Mouse (Mus musculus): ENCODE data around the gene Lcn8. TPM values are rescaled to one million over a fixed set of nuclear protein-coding genes. Genes with fewer than 3 reads are reported as not detected.

Lcn8 gene
- total RNA-seq (2023), result not detected

DNA sequence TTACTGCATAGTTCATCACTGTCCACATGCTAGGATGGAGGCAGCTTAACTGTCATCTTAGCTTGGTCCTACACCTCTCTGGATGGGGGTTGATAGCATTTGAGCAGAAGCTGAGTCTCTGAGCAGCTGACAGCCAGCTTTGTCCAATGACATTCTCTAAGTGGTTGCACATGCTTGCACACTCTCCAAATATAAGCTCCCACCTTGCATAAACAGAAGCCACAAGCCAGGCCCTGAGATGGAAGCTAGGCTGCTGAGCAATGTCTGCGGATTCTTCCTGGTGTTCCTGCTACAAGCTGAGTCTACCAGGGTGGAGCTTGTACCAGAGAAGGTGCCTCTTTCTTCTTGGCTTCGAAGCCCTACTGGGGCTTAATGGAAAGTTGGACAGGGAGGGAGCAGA lies at the start of gene Lcn8:
TSS of gene Lcn8 (plus strand) at position 219 of the 400 bp plus-strand sequence.

DNA sequence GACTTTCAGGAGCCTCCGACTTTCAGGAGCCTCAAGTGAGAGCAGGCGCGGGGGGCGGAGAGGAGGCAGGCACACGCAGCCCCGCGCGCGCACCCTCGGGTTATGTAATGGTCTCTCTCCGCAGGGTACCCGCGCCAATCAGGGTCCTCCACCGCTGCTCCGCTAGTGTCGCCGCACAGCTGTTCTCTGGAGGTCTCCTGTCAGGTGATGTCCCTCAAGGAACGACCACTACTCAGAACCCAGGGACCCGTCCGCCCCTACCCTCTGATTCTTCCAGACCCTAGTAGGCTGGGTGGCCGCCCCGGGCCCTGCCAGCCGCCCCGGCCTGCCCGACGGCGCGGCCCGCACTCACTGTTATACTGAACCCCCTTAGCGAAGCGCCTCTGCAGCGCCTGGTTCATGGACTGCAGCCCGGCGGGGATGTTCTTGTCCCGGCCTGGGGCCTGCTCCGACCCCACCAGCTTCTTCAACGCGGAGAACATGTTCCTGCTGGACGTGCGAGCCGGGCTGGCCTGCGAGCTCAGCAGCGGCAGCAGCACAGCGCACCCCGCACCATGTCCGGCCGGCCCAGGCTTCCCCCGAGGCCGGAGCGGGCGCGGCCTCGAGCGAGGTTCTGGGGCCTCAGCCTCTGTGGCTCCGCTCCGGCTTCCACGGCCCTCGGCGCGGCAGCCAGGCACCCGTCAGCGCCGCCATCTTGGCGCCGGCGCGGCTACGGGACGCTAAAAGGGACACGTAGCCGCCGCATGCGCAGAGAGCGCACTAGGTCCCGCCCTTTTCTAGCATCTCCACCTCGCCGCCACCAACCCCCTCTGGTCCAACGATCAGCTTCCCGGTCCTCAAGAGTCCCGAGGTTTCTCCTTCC lies 44.9 kb upstream of the Lcn8 start, which contains the start of gene Rabl6:
TSS of gene Rabl6 (minus strand) at position 761 of the 862 bp plus-strand sequence.

DNA sequence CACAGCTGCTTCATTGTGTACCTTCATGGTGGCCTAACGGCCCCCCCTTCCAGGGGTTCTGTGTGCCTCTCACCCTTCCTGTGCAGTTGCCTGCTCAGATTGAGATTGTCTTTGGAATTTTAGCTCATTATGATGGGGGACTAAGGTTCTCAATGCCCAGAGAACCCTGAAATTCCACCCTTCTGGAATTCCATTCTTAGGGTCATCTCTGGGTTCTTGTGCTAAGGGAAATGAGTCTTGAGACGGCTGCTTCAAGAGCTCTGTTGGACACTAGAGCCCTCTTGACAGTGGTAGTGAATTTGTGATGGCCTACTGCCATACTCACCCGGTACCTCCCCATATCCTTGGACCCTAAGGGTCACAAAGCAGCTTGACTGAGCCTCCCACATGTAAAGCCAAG lies 35.3 kb upstream of the Lcn8 start, which contains the start of gene Ccdc183:
TSS of gene Ccdc183 (minus strand) at position 101 of the 400 bp plus-strand sequence.

DNA sequence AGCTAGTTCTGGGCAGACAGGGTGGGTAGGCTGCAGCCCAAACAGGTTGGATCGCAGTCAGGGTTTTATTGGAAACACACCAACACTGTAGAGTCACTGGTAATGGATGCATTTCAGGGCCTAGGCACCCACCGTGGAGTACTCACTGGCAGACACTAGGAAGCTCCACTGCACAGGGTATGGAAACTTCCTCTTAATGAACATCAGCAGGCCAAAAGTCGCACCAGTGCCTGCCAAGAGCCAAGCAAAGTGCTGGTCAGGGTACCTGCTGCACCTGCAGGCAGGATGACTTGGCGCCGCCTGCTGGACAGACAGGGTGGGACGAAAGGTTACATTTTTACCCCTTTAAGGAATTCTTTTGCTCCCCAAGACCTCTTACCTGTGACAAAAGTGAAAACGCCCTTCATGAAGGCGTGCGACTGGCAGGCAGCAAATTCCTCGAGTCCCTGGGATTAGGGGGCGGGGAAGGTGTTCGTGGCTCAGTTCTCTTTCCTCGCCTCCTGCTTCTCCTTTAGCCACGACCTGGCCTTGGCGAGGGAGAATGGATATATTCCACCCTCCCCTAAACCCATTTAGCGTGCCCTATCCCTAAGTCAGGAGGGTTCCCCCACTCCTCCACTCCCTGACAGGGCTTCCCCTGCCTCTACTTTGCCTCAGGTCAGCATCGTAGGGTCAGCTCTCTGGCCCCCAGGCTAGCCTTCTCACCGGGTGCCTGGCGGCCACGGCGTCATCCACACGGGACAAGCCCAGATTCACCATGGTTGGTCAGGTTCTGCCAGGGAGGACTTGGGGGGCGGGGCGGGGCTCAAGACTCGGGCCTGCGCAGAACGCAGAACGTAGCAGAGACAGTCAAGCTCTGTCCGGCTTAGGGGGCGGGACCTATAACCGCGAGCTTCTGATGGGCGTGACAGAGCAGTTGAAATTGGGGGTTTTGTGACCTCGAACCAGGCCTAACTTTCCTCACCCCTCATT lies 31.4 kb upstream of the Lcn8 start, which contains the start of gene Tmem141:
TSS of gene Tmem141 (minus strand) at position 777 of the 972 bp plus-strand sequence.

DNA sequence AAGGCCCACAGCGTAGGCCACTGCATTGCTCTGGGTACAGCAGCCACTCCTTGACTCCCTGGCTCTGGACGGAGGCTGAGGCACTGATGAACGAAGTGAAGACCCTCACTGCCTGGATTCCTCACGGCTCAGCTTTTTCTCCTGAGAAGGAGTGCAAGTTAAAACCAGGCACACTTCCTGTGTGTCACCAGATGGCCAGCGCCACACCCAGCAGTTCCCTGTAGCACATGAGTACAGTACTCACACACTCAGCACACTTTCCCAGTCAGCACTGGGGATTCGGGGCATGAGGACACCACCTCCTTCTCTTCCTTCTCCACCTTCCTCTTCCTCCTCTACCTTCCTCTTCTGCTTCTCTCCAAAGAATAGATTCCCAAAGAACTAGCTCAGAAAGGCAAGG lies 25.1 kb upstream of the Lcn8 start, which contains the start of gene Fcna:
TSS of gene Fcna (minus strand) at position 220 of the 400 bp plus-strand sequence.

DNA sequence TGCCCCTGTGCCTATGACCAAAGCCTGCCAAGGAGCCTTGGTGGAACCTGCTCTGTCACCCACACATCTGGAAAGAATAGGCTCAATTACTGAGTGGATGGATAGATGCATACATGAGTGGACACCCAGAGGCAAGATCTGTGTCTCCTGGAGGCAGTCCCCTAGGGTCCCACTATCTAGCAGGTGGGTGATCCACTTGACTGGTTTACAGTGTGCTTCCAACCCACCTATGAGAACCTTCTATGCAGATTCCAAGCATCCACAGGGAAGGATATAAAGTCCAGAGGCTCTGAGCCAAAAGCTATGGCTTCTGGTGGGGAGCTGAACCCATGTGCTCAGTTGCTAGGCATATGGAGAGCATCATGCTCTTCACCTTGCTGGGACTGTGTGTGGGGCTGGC lies 4.7 kb downstream of the Lcn8 start, which contains the start of gene Lcn5:
TSS of gene Lcn5 (plus strand) at position 301 of the 400 bp plus-strand sequence.

DNA sequence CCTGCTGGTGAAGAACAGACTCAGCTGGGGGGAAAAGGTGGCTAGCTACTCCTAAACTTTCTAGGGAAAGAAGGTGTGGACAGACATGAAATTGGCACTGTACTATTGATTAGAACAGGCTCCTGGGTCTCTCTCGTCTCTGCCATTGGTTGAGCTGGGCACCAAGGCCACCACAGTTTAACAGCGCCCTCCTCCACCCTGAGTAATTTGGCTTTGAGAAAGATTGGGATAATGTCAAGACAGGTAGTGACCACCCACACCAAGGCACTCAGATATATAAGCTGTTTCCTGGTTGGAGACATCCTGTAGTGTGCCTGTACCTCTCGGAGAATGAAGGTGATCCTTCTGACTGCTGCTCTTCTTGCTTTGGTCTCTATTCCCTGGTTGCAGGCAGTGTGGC lies 23.6 kb downstream of the Lcn8 start, which contains the start of gene Lcn6:
TSS of gene Lcn6 (plus strand) at position 301 of the 400 bp plus-strand sequence.

DNA sequence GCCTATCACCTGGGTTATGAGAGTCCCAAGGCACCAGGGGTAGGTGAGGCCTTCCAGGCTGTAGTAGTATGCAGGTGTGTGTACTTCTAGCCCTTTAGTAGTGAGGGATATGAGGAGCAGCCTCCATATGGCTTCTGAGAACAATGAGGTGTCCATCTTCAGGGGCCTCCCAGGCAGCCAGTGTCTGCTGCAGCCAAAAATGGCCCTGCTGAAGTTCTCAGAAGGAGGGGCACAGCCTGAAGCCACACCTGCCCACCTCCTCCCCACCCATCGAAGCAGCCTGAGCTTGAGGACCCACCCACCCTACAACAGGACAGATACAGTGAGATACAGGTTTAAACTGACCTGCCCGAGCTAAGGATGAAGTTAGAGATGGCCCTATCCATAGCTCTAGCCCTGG lies 29.5 kb downstream of the Lcn8 start, which contains the start of gene Lcn10:
TSS of gene Lcn10 (plus strand) at position 301 of the 400 bp plus-strand sequence.

DNA sequence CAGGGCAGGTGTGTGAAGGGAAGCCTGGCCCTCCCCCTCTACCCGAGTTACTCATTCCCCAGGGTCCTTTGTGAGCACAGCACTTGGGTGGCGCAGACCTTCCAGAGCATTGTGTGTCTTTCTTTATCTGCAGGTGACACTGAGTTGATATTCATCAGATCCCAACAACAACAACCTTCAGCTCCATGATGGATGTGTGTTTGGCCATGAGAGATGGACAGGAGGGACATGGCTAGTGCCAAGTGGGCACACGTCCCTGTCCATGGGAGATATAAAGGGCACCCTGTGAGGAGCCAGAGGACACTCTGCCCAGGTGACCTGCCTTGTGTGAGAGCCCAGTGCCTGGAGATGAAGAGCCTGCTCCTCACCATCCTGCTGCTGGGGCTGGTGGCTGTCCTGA lies 46.8 kb downstream of the Lcn8 start, which contains the start of gene Obp2a:
TSS of gene Obp2a (plus strand) at position 301 of the 400 bp plus-strand sequence.

Other genes with a start within 250 kb of the Lcn8 start
- gene Fut7, start 229.9 kb upstream of the Lcn8 start, total RNA-seq (2023), result 10 to 100 TPM; 20.7 to 24.1 TPM
- 10 to 100 TPM; 21.7 to 22.3 TPM for gene Abca2, start 224.4 kb upstream of the Lcn8 start, total RNA-seq (2023)
- not detected for gene Clic3, start 196.3 kb upstream of the Lcn8 start, total RNA-seq (2023)
- 10 to 100 TPM; 47.2 to 49.2 TPM for gene Paxx, start 192.0 kb upstream of the Lcn8 start, total RNA-seq (2023)
- not detected for gene Ptgds, start 183.1 kb upstream of the Lcn8 start, total RNA-seq (2023)
- not detected for gene Lcn12, start 159.2 kb upstream of the Lcn8 start, total RNA-seq (2023)
- 10 to 100 TPM; 25.2 to 34.4 TPM for gene Fbxw5, start 152.4 kb upstream of the Lcn8 start, total RNA-seq (2023)
- gene C8g, start 151.4 kb upstream of the Lcn8 start, total RNA-seq (2023), result under 1 TPM in 1 of 2 experiments, not detected in 1; 0.95 TPM
- 10 to 100 TPM; 21.7 to 24.5 TPM for gene Traf2, start 106.2 kb upstream of the Lcn8 start, total RNA-seq (2023)
- 100 to 1,000 TPM in 1 of 2 experiments, 10 to 100 TPM in 1; 97.5 to 101 TPM for gene Edf1, start 95.3 kb upstream of the Lcn8 start, total RNA-seq (2023)
- under 1 TPM; 0.51 to 0.99 TPM for gene Mamdc4, start 78.3 kb upstream of the Lcn8 start, total RNA-seq (2023)
- 1 to 10 TPM; 8.1 to 8.8 TPM for gene Phpt1, start 77.9 kb upstream of the Lcn8 start, total RNA-seq (2023)
- not detected for gene Ajm1, start 71.4 kb upstream of the Lcn8 start, total RNA-seq (2023)
- 10 to 100 TPM; 34.0 to 41.8 TPM for gene Rabl6, start 44.6 kb upstream of the Lcn8 start, total RNA-seq (2023)
- not detected for gene Ccdc183, start 35.4 kb upstream of the Lcn8 start, total RNA-seq (2023)
- 1 to 10 TPM; 5.3 to 5.9 TPM for gene Tmem141, start 31.1 kb upstream of the Lcn8 start, total RNA-seq (2023)
- 1 to 10 TPM in 1 of 2 experiments, under 1 TPM in 1; 0.79 to 1.7 TPM for gene Fcna, start 25.1 kb upstream of the Lcn8 start, total RNA-seq (2023)
- gene Lcn5, start 4.8 kb downstream of the Lcn8 start, total RNA-seq (2023), result not detected
- gene Lcn6, start 23.7 kb downstream of the Lcn8 start, total RNA-seq (2023), result not detected
- gene Lcn10, start 29.6 kb downstream of the Lcn8 start, total RNA-seq (2023), result not detected
- gene Obp2a, start 46.9 kb downstream of the Lcn8 start, total RNA-seq (2023), result not detected
- gene Bmyc, start 53.6 kb downstream of the Lcn8 start, total RNA-seq (2023), result 1 to 10 TPM; 3.2 to 6.8 TPM
- gene Obp2b, start 83.9 kb downstream of the Lcn8 start, total RNA-seq (2023), result not detected
- not detected for gene Lcn3, start 112.4 kb downstream of the Lcn8 start, total RNA-seq (2023)
- gene Lcn11, start 123.9 kb downstream of the Lcn8 start, total RNA-seq (2023), result not detected
- gene Gm13539, start 129.1 kb downstream of the Lcn8 start, total RNA-seq (2023), result not detected
- not detected for gene Glt6d1, start 162.7 kb downstream of the Lcn8 start, total RNA-seq (2023)
- not detected for gene Lcn9, start 170.0 kb downstream of the Lcn8 start, total RNA-seq (2023)
- gene Sohlh1, start 194.1 kb downstream of the Lcn8 start, total RNA-seq (2023), result not detected
- not detected for gene Kcnt1, start 210.6 kb downstream of the Lcn8 start, total RNA-seq (2023)

Measured in neutrophil, adult 83 days (primary cell).